Mouse (Mus musculus) forebrain, embryonic 16.5 days (tissue): ENCODE data around the gene Tle2. TPM values are rescaled to one million over a fixed set of nuclear protein-coding genes. Genes with fewer than 3 reads are reported as not detected.
A peak's percentile ranks its signal among the peaks of the same experiment; 100 is the strongest.

Experiments used
- ATAC-seq: fragments of 200-750 bp; cut with Nextera tagmentation; 2 replicates; pipeline ENCODE4 v1.8.0; 2017; ENCODE audit warnings: mild to moderate bottlenecking, moderate library complexity
- H3K27ac ChIP-seq: fragments of 300-500 bp; sonication (generic); 2 replicates; pipeline ENCODE4 v1.5.1; 2014; ENCODE audit warnings: low read length, control low read depth
- H3K27me3 ChIP-seq: fragments of 300-500 bp; sonication (generic); replicated peaks from 2 replicates; pipeline ENCODE4 v1.6.1; 2014; ENCODE audit warnings: low read length; ENCODE audit not compliant: control insufficient read depth, insufficient read depth
- H3K36me3 ChIP-seq: fragments of 300-500 bp; sonication (generic); 2 replicates; pipeline ENCODE4 v1.6.1; 2014; ENCODE audit not compliant: control insufficient read depth, insufficient read depth
- H3K4me1 ChIP-seq: fragments of 300-500 bp; sonication (generic); replicated peaks from 2 replicates; pipeline ENCODE4 v1.6.1; 2014; ENCODE audit warnings: low read length; ENCODE audit not compliant: control insufficient read depth, insufficient read depth
- H3K4me2 ChIP-seq: fragments of 300-500 bp; sonication (generic); 2 replicates; pipeline ENCODE4 v1.6.1; 2014; ENCODE audit warnings: mild to moderate bottlenecking, low read length, control low read depth
- H3K4me3 ChIP-seq: fragments of 300-500 bp; sonication (generic); replicated peaks from 2 replicates; pipeline ENCODE4 v1.5.1; 2014; ENCODE audit warnings: mild to moderate bottlenecking, low read length, control low read depth
- H3K9ac ChIP-seq: fragments of 300-500 bp; sonication (generic); replicated peaks from 2 replicates; pipeline ENCODE4 v1.6.1; 2014; ENCODE audit warnings: low read depth, low read length, control low read depth
- H3K9me3 ChIP-seq: fragments of 300-500 bp; sonication (generic); 2 replicates; pipeline ENCODE4 v1.6.1; 2016; ENCODE audit warnings: low read length; ENCODE audit not compliant: control insufficient read depth
- WGBS: fragments of 180-500 bp; shearing (Covaris S2); extraction: QIAGEN DNeasy Blood & Tissue Kit; methylation state at CpG from one replicate; pipeline ENCODE4 v1.1.7; 2014; 5-methylcytosine and 5-hydroxymethylcytosine counted together
- polyA plus RNA-seq: library from polyadenylated mRNA; unstranded; fragments of >200 nt; fragmentation: Nextera tagmentation; extraction: Ambion mirVana; gene quantifications from 2 replicates; pipeline ENCODE4 v1.2.1, GENCODE M21; 2015

The Tle2 gene
- polyA plus RNA-seq, 1 experiment from 2014 or later: 32.6 TPM

- no peak for ATAC-seq
These were observed 14.4 kb downstream of the Tle2 start for GRCm38 (mm10) chr10:81588739-81589138.

GRCm38 (mm10) chr10:81591846-81592245, 17.5 kb downstream of the Tle2 start:
- Histone ChIP-seq H3K27ac (no peak overlapping the region), H3K4me1 (peaks cover 16% of the 10 kb centered on the region), H3K36me3 (no peaks in the 10 kb centered on the region), H3K9me3 (no peaks in the 10 kb centered on the region), H3K9ac (no peak overlapping the region), H3K27me3 (peaks cover 24% of the 10 kb centered on the region), H3K4me2 (no peak overlapping the region), H3K4me3 (no peak overlapping the region)
- 71% methylated on average over 9 of the region's 9 CpGs for WGBS
- ATAC-seq: no peak

More at GRCm38 (mm10) chr10:81588739-81589138, 14.4 kb downstream of the Tle2 start:
- H3K9me3 ChIP-seq: no peaks in the 10 kb centered on the region
- H3K9ac ChIP-seq: no peak overlapping the region
- WGBS: 66% methylated on average over 7 of the region's 7 CpGs
- H3K27me3 ChIP-seq: peaks cover 9% of the 10 kb centered on the region
- H3K36me3 ChIP-seq: no peaks in the 10 kb centered on the region
- no peaks in the 10 kb centered on the region for H3K4me1 ChIP-seq
- no peak overlapping the region for H3K4me2 ChIP-seq
- no peak overlapping the region for H3K4me3 ChIP-seq
- H3K27ac ChIP-seq: no peak overlapping the region

GRCm38 (mm10) chr10:81592631-81593030, 18.3 kb downstream of the Tle2 start:
- Histone ChIP-seq H3K4me2 (no peak overlapping the region), H3K36me3 (no peaks in the 10 kb centered on the region), H3K4me3 (no peak overlapping the region), H3K27ac (no peak overlapping the region), H3K27me3 (peaks cover 20% of the 10 kb centered on the region), H3K9ac (no peak overlapping the region), H3K9me3 (no peaks in the 10 kb centered on the region), H3K4me1 (peaks cover 24% of the 10 kb centered on the region)
- no peak for ATAC-seq
- WGBS: 81% methylated on average over 7 of the region's 7 CpGs

- 73% methylated on average over 4 of the region's 4 CpGs for WGBS
- H3K36me3 ChIP-seq: no peaks in the 10 kb centered on the region
- ATAC-seq: no peak
- H3K27me3 ChIP-seq: peaks cover 22% of the 10 kb centered on the region
- no peak overlapping the region for H3K4me2 ChIP-seq
- no peak overlapping the region for H3K27ac ChIP-seq
- no peaks in the 10 kb centered on the region for H3K9me3 ChIP-seq
- H3K4me3 ChIP-seq: no peak overlapping the region
- peaks cover 26% of the 10 kb centered on the region for H3K4me1 ChIP-seq
- H3K9ac ChIP-seq: no peak overlapping the region
These were observed 18.9 kb downstream of the Tle2 start for GRCm38 (mm10) chr10:81593223-81593622.

GRCm38 (mm10) chr10:81593935-81594334, 19.6 kb downstream of the Tle2 start:
- no peaks in the 10 kb centered on the region for H3K36me3 ChIP-seq
- H3K27me3 ChIP-seq: peaks cover 25% of the 10 kb centered on the region
- H3K9me3 ChIP-seq: no peaks in the 10 kb centered on the region
- H3K27ac ChIP-seq: no peak overlapping the region
- no peak overlapping the region for H3K4me2 ChIP-seq
- no peak overlapping the region for H3K9ac ChIP-seq
- no peak overlapping the region for H3K4me3 ChIP-seq
- ATAC-seq: no peak
- H3K4me1 ChIP-seq: peaks cover 26% of the 10 kb centered on the region
- 76% methylated on average over 18 of the region's 18 CpGs for WGBS

GRCm38 (mm10) chr10:81595599-81595998, 21.2 kb downstream of the Tle2 start:
- Histone ChIP-seq H3K4me2 (no peak overlapping the region), H3K4me3 (no peak overlapping the region), H3K27ac (no peak overlapping the region), H3K9ac (no peak overlapping the region), H3K27me3 (peaks cover 27% of the 10 kb centered on the region), H3K9me3 (no peaks in the 10 kb centered on the region), H3K36me3 (no peaks in the 10 kb centered on the region), H3K4me1 (peaks cover 28% of the 10 kb centered on the region)
- 43% methylated on average over 5 of the region's 5 CpGs for WGBS
- no peak for ATAC-seq

- WGBS: 0% methylated on average over 10 of the region's 10 CpGs
- H3K4me1 ChIP-seq: peaks cover 38% of the 10 kb centered on the region
- peak overlapping the region; percentile 15; the same call in 1 of the 2 replicates for H3K4me3 ChIP-seq
- H3K36me3 ChIP-seq: no peaks in the 10 kb centered on the region
- peak overlapping the region; percentile 46 for H3K9ac ChIP-seq
- peak overlapping the region; percentile 37 for H3K4me2 ChIP-seq
- H3K27me3 ChIP-seq: peaks cover 27% of the 10 kb centered on the region
- no peak for ATAC-seq
- H3K9me3 ChIP-seq: no peaks in the 10 kb centered on the region
- peak overlapping the region; percentile 14; the same call in 1 of the 2 replicates for H3K27ac ChIP-seq
These were observed 22.2 kb downstream of the Tle2 start for GRCm38 (mm10) chr10:81596611-81597010.

- H3K27ac ChIP-seq: no peak overlapping the region
- WGBS: 7% methylated on average over 12 of the region's 12 CpGs
- H3K36me3 ChIP-seq: no peaks in the 10 kb centered on the region
- peak; percentile 14 for ATAC-seq
- peaks cover 30% of the 10 kb centered on the region for H3K27me3 ChIP-seq
- no peak overlapping the region for H3K4me2 ChIP-seq
- no peak overlapping the region for H3K4me3 ChIP-seq
- no peaks in the 10 kb centered on the region for H3K9me3 ChIP-seq
- no peak overlapping the region for H3K9ac ChIP-seq
- H3K4me1 ChIP-seq: peaks cover 39% of the 10 kb centered on the region
These were observed 23.0 kb downstream of the Tle2 start for GRCm38 (mm10) chr10:81597137-81597950.

GRCm38 (mm10) chr10:81598342-81598741, 24.0 kb downstream of the Tle2 start:
- peaks cover 27% of the 10 kb centered on the region for H3K27me3 ChIP-seq

More at GRCm38 (mm10) chr10:81598342-81598741, 24.0 kb downstream of the Tle2 start:
- Histone ChIP-seq H3K4me2 (no peak overlapping the region), H3K9me3 (no peaks in the 10 kb centered on the region), H3K36me3 (no peaks in the 10 kb centered on the region), H3K9ac (no peak overlapping the region), H3K4me3 (no peak overlapping the region), H3K27ac (no peak overlapping the region), H3K4me1 (peaks cover 43% of the 10 kb centered on the region)
- 47% methylated on average over 3 of the region's 3 CpGs for WGBS
- ATAC-seq: no peak
